Mouse (Mus musculus): ENCODE measurements at regions not wholly inside any gene's neighbourhood (a gene's known extent, or its start where the extent isn't known, plus 50 kb on each side); places are given as distances from the start of the nearest gene placed in this dataset.

- no peak for DNase-seq
Measured at GRCm38 (mm10) chr13:53055697-53056096, 74.8 kb upstream of the Nfil3 start.

- no peak for DNase-seq
Measured at GRCm38 (mm10) chr13:53053211-53053610, 72.3 kb upstream of the Nfil3 start.

- no peak for DNase-seq
Measured at GRCm38 (mm10) chr13:53052806-53053205, 71.9 kb upstream of the Nfil3 start.

GRCm38 (mm10) chr13:53052188-53052587, 71.3 kb upstream of the Nfil3 start:
- DNase-seq: no peak

- DNase-seq: no peak
Measured at GRCm38 (mm10) chr13:53051386-53051785, 70.5 kb upstream of the Nfil3 start.

- no peak for DNase-seq
Measured at GRCm38 (mm10) chr13:53049176-53049575, 68.3 kb upstream of the Nfil3 start.

- peak; percentile 16 for DNase-seq
Measured at GRCm38 (mm10) chr13:53033189-53033943, 52.5 kb upstream of the Nfil3 start.
